Mouse (Mus musculus): ENCODE data around the gene Klf13. TPM values are rescaled to one million over a fixed set of nuclear protein-coding genes. Genes with fewer than 3 reads are reported as not detected.

Gene Klf13
- polyA plus RNA-seq, 1 experiment, result 23.9 TPM

- DNase-seq (ENCODE audit: low read depth, low spot score), result no peak
- WGBS, result 11% methylated on average over 8 of the region's 8 CpGs
These were observed 27.1 kb downstream of the Klf13 start for GRCm38 (mm10) chr7:63911383-63912233.

DNA sequence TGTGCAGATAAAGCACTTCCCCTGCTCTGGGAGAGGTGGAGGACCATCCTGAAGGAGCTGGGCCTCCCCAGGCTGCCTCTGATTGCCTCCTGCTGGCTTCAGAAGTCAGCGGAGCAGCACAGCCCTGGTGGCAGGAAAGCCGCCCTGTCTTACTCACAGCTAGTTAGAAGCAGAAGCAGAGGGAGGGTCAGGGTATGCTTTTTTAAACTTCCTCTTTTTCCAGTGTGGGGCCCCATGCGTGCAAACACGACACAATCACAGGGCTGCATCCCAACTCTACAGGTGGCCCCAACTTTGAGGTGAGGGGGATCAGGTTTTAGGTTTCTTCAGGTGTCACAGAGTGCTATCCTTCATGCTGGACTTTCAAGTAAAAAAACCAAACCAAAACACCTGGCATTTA, 27.8 kb downstream of the Klf13 start:
- no peak for DNase-seq (ENCODE audit: low read depth, low spot score)
- 18% methylated on average over 4 of the region's 4 CpGs for WGBS

DNA sequence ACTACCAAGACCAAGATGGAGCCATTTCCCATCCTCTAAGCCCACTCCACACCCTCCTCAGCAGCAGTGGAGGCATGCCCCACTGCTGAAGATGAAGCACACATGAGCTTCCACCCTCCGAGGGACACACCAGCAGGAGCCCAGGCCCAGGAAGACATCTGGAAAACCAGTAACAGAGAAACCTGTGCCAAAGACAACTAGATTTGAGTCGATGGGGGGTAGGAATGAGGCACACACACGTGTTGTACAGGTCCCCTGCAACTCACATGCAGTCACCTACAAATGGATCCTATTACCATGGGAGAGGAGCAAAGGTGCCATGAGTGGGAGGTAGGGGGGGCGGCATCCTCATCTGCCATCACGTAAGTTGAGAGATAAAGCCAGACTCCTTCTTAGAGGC, 28.5 kb downstream of the Klf13 start:
- DNase-seq (ENCODE audit: low read depth, low spot score), result no peak
- 47% methylated on average over 5 of the region's 5 CpGs for WGBS

DNA sequence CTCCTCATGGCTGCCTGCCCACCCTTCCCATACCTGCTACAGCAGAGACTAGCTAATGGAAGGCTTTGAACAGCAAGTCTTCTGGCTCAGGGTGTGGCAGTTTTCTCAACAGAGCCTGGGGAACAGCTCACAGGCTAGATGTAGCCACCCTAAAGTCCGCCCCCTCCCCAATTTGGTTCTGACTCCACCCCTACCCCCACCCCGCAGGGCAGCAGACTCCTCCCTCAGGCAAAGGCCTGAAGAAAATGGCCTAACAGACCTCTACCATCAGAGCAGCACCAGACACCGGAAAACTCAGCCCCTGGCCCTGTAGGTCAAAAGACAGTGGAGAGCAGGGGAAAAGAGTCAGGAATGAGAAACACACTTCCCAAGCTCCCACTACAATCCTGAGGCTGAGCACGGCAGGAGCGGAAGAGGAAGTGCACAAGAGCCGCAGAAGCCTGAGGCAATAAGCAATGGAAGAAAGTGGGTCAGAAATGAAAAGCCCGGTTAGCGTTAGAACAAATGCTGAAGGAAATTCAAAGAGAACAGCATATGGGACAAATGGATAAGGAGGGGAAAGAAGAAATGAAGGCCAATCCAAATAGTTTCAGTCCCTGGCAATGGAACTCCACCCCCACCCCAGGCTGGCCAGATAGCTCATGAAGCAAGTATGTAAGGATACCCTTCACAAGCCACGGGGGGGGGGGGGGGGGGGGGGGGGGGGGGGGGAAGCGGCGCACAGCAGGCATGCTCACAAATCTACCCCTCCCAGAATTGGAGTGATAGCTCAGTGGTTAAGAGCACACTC, 30.0 kb downstream of the Klf13 start:
- 50% methylated on average over 11 of the region's 11 CpGs for WGBS
- no peak for DNase-seq (ENCODE audit: low read depth, low spot score)

DNA sequence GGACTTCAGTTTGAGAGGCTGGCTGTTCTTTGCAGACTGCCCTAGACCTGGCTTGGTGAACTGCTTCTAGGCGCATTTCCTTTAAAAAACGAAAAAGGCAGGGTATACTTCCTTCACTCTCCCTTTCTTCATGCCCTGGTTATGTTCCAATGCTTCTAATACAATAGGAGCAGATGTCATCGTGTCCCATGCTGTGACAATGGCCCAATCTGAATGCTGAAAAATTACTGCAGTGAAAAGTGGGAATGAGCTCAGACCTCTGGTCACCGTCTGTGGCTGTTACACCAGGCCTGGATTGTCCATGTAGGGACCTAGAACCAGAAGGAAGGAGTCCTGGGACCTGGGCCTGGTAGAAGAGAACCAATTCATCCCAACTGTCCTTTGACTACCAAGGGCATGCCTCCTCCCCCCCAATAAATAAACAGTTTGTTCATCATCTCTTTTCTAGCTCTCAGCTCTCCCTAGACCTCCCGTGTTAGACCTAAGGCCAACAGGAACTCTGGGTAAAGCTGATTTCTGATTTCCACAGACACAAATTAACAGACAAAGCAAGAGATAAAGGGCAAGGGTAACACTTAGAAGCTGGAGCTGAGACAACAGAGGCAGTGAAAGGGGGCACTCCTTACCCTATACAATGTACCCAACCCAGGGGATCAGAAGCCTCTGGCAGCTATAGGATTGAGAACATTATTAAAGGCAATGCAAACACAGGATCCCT, 30.8 kb downstream of the Klf13 start:
- WGBS, result 71% methylated on average over 5 of the region's 5 CpGs

DNA sequence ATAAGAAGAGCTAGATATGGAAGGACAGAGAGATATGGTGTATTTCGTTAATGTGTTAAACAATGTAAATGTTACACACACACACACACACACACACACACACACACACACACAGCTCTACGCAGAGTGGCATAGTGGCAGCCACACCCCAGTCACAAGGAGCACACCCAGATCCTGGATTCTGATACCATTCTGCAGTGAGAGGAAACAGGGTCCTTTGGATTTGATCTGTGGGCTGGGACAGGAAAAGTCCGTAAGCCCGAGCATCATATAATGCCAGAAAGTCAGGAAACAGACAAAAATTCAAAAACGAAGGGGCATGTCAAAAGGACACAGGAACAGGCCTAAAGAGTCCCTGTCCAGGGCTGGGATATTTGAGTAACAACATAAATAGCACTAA, 33.1 kb downstream of the Klf13 start:
- 28% methylated on average over 5 of the region's 5 CpGs for WGBS
- no peak for DNase-seq (ENCODE audit: low read depth, low spot score)

More for the DNA sequence above, 30.8 kb downstream of the Klf13 start:
- no peak for DNase-seq (ENCODE audit: low read depth, low spot score)

DNA sequence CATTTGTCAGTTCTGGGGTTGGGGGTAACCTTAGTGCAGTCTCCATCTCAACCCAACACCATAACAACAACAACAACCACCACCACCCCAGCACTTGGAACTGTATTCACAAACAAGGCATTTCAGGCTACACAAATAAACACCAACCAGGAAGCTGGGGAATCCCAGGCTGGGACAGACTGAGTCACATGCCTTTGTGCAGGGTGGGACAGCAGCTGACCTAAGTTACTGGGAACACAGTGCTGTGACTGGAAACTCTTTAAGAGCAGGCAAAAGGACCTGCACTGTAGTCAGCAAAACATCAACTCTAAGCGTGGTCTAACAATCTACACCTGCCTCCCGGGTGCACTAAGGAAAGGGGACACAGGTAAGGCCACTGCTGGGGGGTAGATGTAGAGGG, 33.5 kb downstream of the Klf13 start:
- no peak for DNase-seq (ENCODE audit: low read depth, low spot score)
- WGBS, result 22% methylated on average over 2 of the region's 2 CpGs

DNA sequence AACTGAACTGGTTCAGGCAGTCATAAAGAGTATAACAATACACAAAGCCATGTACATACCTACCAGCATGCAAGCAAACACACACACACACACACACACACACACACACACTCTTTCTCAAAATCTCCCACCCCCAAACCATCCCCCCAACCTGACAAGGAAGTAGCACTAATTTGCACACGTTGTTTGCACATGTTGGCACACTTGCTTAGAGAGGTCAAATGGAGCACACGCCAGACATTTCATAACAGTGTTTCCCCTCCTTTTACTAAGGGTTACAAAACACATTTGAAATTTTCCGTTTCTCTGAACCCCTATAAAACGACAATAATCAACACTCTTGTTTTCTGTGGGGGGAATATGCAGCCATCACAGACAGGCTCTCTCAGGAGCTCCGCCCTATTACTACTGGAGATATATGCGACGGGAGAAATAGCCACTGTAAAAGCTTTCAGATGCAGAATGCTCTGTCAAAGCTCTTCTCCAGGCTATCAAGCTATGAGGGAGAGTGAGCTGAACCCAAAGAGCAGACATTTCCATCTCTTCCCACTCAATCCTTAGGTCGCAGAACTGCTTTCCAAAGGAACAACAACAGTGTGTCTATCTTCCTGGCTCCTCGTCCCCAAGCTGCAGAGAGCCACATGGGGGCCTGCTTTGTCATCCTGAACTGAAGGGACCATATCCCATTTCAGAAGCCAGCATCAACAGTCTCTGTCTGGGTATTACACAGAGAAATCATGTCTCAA, 34.9 kb downstream of the Klf13 start:
- WGBS, result 27% methylated on average over 9 of the region's 9 CpGs
- no peak for DNase-seq (ENCODE audit: low read depth, low spot score)

- WGBS, result 50% methylated on average over 3 of the region's 3 CpGs
- DNase-seq (ENCODE audit: low read depth, low spot score), result no peak
These were observed 36.0 kb downstream of the Klf13 start for GRCm38 (mm10) chr7:63902604-63903210.

GRCm38 (mm10) chr7:63901942-63902341, 36.8 kb downstream of the Klf13 start:
- 81% methylated on average over 3 of the region's 3 CpGs for WGBS
- DNase-seq (ENCODE audit: low read depth, low spot score), result no peak

DNA sequence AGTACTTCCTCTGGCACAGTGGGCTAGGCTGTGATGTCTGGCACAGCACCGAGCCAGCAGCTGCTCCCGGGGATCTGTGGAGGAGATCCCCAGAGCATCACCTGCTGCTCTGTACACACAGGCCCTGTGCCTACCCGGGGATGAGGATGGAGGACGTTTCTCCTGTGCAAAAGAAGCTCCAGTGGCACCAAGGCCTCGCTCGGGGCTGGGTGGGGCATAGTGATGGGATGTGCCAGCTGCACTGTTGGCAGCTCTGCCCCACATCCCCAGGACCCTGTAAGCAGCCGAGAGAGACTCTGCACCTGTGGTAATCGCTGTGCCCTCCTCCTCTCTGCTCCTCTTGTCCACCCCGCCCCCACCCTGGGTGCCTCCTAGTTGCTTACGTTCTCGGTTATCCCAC, 37.4 kb downstream of the Klf13 start:
- WGBS, result 51% methylated on average over 11 of the region's 11 CpGs
- DNase-seq (ENCODE audit: low read depth, low spot score), result no peak

GRCm38 (mm10) chr7:63900411-63900810, 38.3 kb downstream of the Klf13 start:
- DNase-seq (ENCODE audit: low read depth, low spot score), result no peak
- WGBS, result 87% methylated on average over 2 of the region's 2 CpGs

- 91% methylated on average over 8 of the region's 8 CpGs for WGBS
- no peak for DNase-seq (ENCODE audit: low read depth, low spot score)
These were observed 38.8 kb downstream of the Klf13 start for GRCm38 (mm10) chr7:63899925-63900324.

- 91% methylated on average over 6 of the region's 6 CpGs for WGBS
- no peak for DNase-seq (ENCODE audit: low read depth, low spot score)
These were observed 40.5 kb downstream of the Klf13 start for GRCm38 (mm10) chr7:63898201-63898600.

GRCm38 (mm10) chr7:63897655-63898054, 41.1 kb downstream of the Klf13 start:
- 25% methylated on average over 3 of the region's 3 CpGs for WGBS

GRCm38 (mm10) chr7:63896968-63897468, 41.7 kb downstream of the Klf13 start:
- WGBS, result under 1% methylated on average over 22 of the region's 22 CpGs
- no peak for DNase-seq (ENCODE audit: low read depth, low spot score)

More at GRCm38 (mm10) chr7:63897655-63898054, 41.1 kb downstream of the Klf13 start:
- no peak for DNase-seq (ENCODE audit: low read depth, low spot score)

- DNase-seq (ENCODE audit: low read depth, low spot score), result no peak
- WGBS, result 29% methylated on average over 17 of the region's 17 CpGs
These were observed 42.3 kb downstream of the Klf13 start for GRCm38 (mm10) chr7:63896276-63896967.

GRCm38 (mm10) chr7:63895223-63895622, 43.5 kb downstream of the Klf13 start:
- DNase-seq (ENCODE audit: low read depth, low spot score), result no peak

More at GRCm38 (mm10) chr7:63895223-63895622, 43.5 kb downstream of the Klf13 start:
- 73% methylated on average over 3 of the region's 3 CpGs for WGBS

All from large intestine, adult 2 months (tissue).